Mouse (Mus musculus) liver, postnatal 0 days (tissue): Measurements from ENCODE around the gene Gm14781. TPM values are rescaled to one million over a fixed set of nuclear protein-coding genes. Genes with fewer than 3 reads are reported as not detected.
"Not testable (repeated sequence)": the region's sequence is repeated elsewhere in the genome, so short reads cannot be mapped to it uniquely, and the experiment has no call there.

Source experiments
- ATAC-seq: fragments of 200-750 bp; cut with Nextera tagmentation; 2 replicates; pipeline ENCODE4 v1.8.0; 2017; ENCODE audit warnings: mild to moderate bottlenecking, moderate library complexity
- DNase-seq: peaks from one replicate; pipeline ENCODE4 v3.0.0-alpha.2; 2016
- H3K27ac ChIP-seq: fragments of 300-500 bp; sonication (generic); 2 replicates; pipeline ENCODE4 v1.5.1; 2014; ENCODE audit warnings: antibody characterized with exemption, moderate library complexity, mild to moderate bottlenecking, low read depth
- H3K27me3 ChIP-seq: fragments of 300-500 bp; sonication (generic); 2 replicates; pipeline ENCODE4 v1.6.1; 2014; ENCODE audit warnings: low read length, control low read depth, mixed read lengths; ENCODE audit not compliant: insufficient read depth
- H3K36me3 ChIP-seq: fragments of 300-500 bp; sonication (generic); replicated peaks from 2 replicates; pipeline ENCODE4 v1.6.1; 2014; ENCODE audit warnings: mild to moderate bottlenecking, control low read depth, low read length, moderate library complexity, mixed read lengths; ENCODE audit not compliant: insufficient read depth
- H3K4me1 ChIP-seq: fragments of 300-500 bp; sonication (generic); 2 replicates; pipeline ENCODE4 v1.6.1; 2014; ENCODE audit warnings: antibody characterized with exemption, mild to moderate bottlenecking, control low read depth; ENCODE audit not compliant: insufficient read depth
- H3K4me2 ChIP-seq: fragments of 300-500 bp; sonication (generic); 2 replicates; pipeline ENCODE4 v1.6.1; 2014; ENCODE audit warnings: low read depth, mild to moderate bottlenecking, low read length, moderate library complexity, mixed read lengths
- H3K4me3 ChIP-seq: fragments of 300-500 bp; sonication (generic); 2 replicates; pipeline ENCODE4 v1.5.1; 2014; ENCODE audit warnings: low read depth, low read length
- H3K9ac ChIP-seq: fragments of 300-500 bp; sonication (generic); replicated peaks from 2 replicates; pipeline ENCODE4 v1.6.1; 2014; ENCODE audit warnings: mild to moderate bottlenecking, moderate library complexity
- H3K9me3 ChIP-seq: fragments of 300-500 bp; sonication (generic); 2 replicates; pipeline ENCODE4 v1.6.1; 2016; ENCODE audit warnings: mild to moderate bottlenecking, control low read depth, low read length, mixed read lengths
- WGBS: fragments of 180-500 bp; shearing (Covaris S2); extraction: QIAGEN DNeasy Blood & Tissue Kit; methylation state at CpG from one replicate; pipeline ENCODE4 v1.1.7; 2014; ENCODE audit not compliant: insufficient replicate concordance; 5-methylcytosine and 5-hydroxymethylcytosine counted together
- polyA plus RNA-seq: library from polyadenylated mRNA; unstranded; fragments of >200 nt; fragmentation: Nextera tagmentation; extraction: Ambion mirVana; gene quantifications from 2 replicates; pipeline ENCODE4 v1.2.1, GENCODE M21; 2015

Gm14781 gene
- polyA plus RNA-seq, result not detected in 2 replicates

- not testable (repeated sequence) for H3K27ac ChIP-seq, H3K27me3 ChIP-seq, H3K9me3 ChIP-seq, H3K4me2 ChIP-seq, H3K4me1 ChIP-seq, DNase-seq, H3K4me3 ChIP-seq, H3K36me3 ChIP-seq, ATAC-seq, H3K9ac ChIP-seq
- 46% methylated on average over 1 of the region's 1 CpGs for WGBS
These were observed at the start of gene Gm14781 for GRCm38 (mm10) chrX:91631894-91632293. Gene Gm14781 (plus strand): TSS chrX:91632194.

- not testable (repeated sequence) for H3K9ac ChIP-seq, H3K4me2 ChIP-seq, H3K36me3 ChIP-seq, H3K27ac ChIP-seq, H3K9me3 ChIP-seq, ATAC-seq, H3K4me3 ChIP-seq, H3K4me1 ChIP-seq, H3K27me3 ChIP-seq, DNase-seq
These were observed 23.1 kb downstream of the Gm14781 start for GRCm38 (mm10) chrX:91654964-91655575.

Other genes with a start within 250 kb of the Gm14781 start
- not detected in 2 replicates for gene Gm5072, start 239.7 kb upstream of the Gm14781 start, polyA plus RNA-seq
- gene Gm8914, start 152.1 kb upstream of the Gm14781 start, polyA plus RNA-seq, result not detected in 2 replicates
- not detected in 2 replicates for gene 1700084M14Rik, start 56.3 kb upstream of the Gm14781 start, polyA plus RNA-seq
- not detected in 2 replicates for gene Mageb5, start 150.8 kb downstream of the Gm14781 start, polyA plus RNA-seq